Mouse (Mus musculus) erythroblast, embryonic 14.5 days (primary cell): ENCODE measurements around the gene Tubg1.

Experiments used
- GATA1 ChIP-seq: IDR thresholded peaks from 2 replicates; pipeline ENCODE4 v1.6.1; 2012; ENCODE audit warnings: low read length, inconsistent platforms, mixed read lengths
- TAL1 ChIP-seq: IDR thresholded peaks from 3 replicates; pipeline ENCODE4 v1.6.1; 2012; ENCODE audit warnings: low read length, inconsistent platforms, mixed read lengths

- no peak for TF ChIP-seq GATA1
- no peak for TF ChIP-seq TAL1
These were observed 55.3 kb downstream of the Tubg1 start, which contains the start of gene Ccr10 for GRCm38 (mm10) chr11:101174851-101175628.
